Mouse (Mus musculus) hindbrain, embryonic 11.5 days (tissue): ENCODE results near the gene Tes. TPM values are rescaled to one million over a fixed set of nuclear protein-coding genes. Genes with fewer than 3 reads are reported as not detected.

ENCODE experiments used
- polyA plus RNA-seq: library from polyadenylated mRNA; unstranded; fragments of >200 nt; fragmentation: Nextera tagmentation; extraction: Ambion mirVana; gene quantifications from 2 replicates; pipeline ENCODE4 v1.2.1, GENCODE M21; 2014

Gene Tes
- polyA plus RNA-seq, 1 experiment from 2014 or later: 65.5 TPM

Other genes starting within 250 kb of the Tes start
- 0.71 and 1.1 TPM in 2 replicates for gene Tfec, start 166.7 kb upstream of the Tes start, polyA plus RNA-seq
- 7.3 and 8.4 TPM in 2 replicates for gene Cav2, start 216.0 kb downstream of the Tes start, polyA plus RNA-seq
- 11.6 and 15.4 TPM in 2 replicates for gene Cav1, start 241.2 kb downstream of the Tes start, polyA plus RNA-seq